Mouse (Mus musculus): Measurements from ENCODE around the gene Akap3. TPM values are rescaled to one million over a fixed set of nuclear protein-coding genes. Genes with fewer than 3 reads are reported as not detected.

Gene Akap3
- 0.09 and 0.14 TPM in 2 replicates for polyA plus RNA-seq (2015; fragmentation: Nextera tagmentation; extraction: Ambion mirVana)

DNA sequence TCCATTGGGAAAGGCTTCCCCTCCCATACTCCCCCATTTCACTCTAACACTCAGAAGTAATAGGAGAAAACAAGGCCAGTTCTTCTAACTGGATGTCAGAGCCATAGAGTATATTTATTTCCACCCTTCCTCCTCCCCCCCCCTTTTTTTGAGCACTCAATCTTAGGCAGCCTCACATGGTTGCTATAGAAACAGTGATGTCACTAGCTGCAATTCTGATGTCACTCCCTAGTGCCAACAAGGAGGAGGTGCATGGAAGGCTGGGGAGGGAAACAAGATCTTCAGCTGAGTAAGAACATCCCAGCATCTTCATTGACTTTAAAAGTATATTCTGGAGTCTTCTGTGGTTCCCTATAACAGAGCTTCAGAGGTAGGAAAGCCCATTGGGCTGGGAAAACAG is at the start of gene Akap3:
Gene Akap3 (plus strand): TSS at position 218 of the 400 bp plus-strand sequence.
- Histone ChIP-seq H3K27ac (ENCODE audit: low read length) (no peak within 1 kb of the TSS), H3K9ac (ENCODE audit: low read depth, low read length) (no peak within 1 kb of the TSS), H3K9me3 (replicated peaks; ENCODE audit: control insufficient read depth, low read length, poor library complexity, severe bottlenecking) (no peaks in the 10 kb centered on the region), H3K4me2 (ENCODE audit: low read length) (no peak within 1 kb of the TSS), H3K36me3 (ENCODE audit: control insufficient read depth, insufficient read depth, low read length) (no peaks in the 10 kb centered on the region), H3K4me1 (ENCODE audit: control insufficient read depth, insufficient read depth, low read length) (peaks cover 8% of the 10 kb centered on the region), H3K4me3 (ENCODE audit: low read depth, low read length) (no peak within 1 kb of the TSS), H3K27me3 (ENCODE audit: control insufficient read depth, insufficient read depth, low read depth, low read length) (peaks cover 3% of the 10 kb centered on the region)
- ATAC-seq: no peak

DNA sequence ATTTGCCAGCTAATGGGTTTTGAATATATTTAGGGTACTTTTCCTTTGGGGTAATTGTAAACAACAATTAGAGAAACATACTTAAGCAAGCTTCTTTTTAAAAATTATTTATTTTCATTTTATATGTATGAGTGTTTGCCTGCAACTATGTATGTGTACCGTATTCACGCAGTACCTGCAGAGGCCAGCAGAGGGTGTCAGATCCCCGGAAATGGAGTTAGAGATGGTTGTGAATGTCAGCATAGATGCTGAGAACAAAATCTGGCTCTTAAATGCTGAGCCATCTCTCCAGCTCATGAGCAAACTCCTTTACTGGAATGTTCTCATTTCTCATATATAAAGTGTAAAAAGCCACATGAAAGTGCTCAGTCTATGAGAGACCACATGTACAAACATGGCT is 46.1 kb upstream of the Akap3 start:
- no peak for ATAC-seq
- 90% methylated on average over 3 of the region's 3 CpGs for WGBS
- Histone ChIP-seq H3K27me3 (ENCODE audit: control insufficient read depth, insufficient read depth, low read depth, low read length) (no peaks in the 10 kb centered on the region), H3K9ac (ENCODE audit: low read depth, low read length) (no peak overlapping the region), H3K27ac (ENCODE audit: low read length) (no peak overlapping the region), H3K4me2 (ENCODE audit: low read length) (no peak overlapping the region), H3K9me3 (replicated peaks; ENCODE audit: control insufficient read depth, low read length, poor library complexity, severe bottlenecking) (no peaks in the 10 kb centered on the region), H3K36me3 (ENCODE audit: control insufficient read depth, insufficient read depth, low read length) (no peaks in the 10 kb centered on the region), H3K4me1 (ENCODE audit: control insufficient read depth, insufficient read depth, low read length) (no peaks in the 10 kb centered on the region), H3K4me3 (ENCODE audit: low read depth, low read length) (no peak overlapping the region)

DNA sequence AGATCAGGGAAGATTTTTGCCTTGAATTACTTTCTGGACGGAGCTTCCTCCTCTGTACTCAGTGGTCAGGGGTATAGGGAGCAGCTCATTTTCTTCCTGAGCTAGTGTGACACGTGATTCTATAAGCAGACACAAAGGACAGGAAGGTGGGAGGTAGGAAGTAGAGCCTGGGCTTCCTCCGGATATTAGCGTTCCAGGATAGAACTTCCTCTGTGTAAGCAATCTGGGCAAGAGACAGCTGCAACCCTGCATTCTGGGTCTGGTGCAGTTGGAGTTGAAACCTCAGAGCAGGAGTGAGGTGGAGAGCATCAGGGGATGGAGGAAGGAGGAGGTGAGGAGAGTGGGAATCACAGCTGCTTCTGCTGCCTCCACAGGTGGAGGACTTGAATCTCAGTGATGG is 44.8 kb upstream of the Akap3 start:
- Histone ChIP-seq H3K4me1 (ENCODE audit: control insufficient read depth, insufficient read depth, low read length) (no peaks in the 10 kb centered on the region), H3K4me2 (ENCODE audit: low read length) (no peak overlapping the region), H3K4me3 (ENCODE audit: low read depth, low read length) (no peak overlapping the region), H3K27ac (ENCODE audit: low read length) (no peak overlapping the region), H3K27me3 (ENCODE audit: control insufficient read depth, insufficient read depth, low read depth, low read length) (no peaks in the 10 kb centered on the region), H3K9ac (ENCODE audit: low read depth, low read length) (no peak overlapping the region), H3K36me3 (ENCODE audit: control insufficient read depth, insufficient read depth, low read length) (no peaks in the 10 kb centered on the region), H3K9me3 (replicated peaks; ENCODE audit: control insufficient read depth, low read length, poor library complexity, severe bottlenecking) (no peaks in the 10 kb centered on the region)
- 73% methylated on average over 4 of the region's 4 CpGs for WGBS
- ATAC-seq: no peak

DNA sequence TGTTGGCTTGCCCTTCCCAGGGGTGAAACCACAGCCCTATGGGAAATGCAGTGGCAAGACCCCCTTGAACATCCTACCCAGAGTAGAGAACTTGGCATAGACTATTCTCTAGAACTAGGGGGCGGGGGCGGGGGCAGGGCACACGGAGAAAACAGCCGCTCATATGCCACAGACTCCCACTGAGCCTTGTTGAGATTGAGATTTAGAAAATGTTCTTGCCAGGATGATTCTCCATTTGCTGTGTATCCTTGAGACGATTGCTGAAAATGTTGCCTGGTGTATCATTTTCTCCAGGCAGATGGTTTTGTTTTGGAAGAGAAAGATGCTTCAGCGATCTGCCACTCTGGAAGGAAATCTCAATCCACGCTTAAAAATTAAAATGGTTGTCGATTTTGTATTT is 44.3 kb upstream of the Akap3 start:
- no peaks in the 10 kb centered on the region for H3K36me3 ChIP-seq (ENCODE audit: control insufficient read depth, insufficient read depth, low read length)
- H3K4me2 ChIP-seq (ENCODE audit: low read length): no peak overlapping the region
- H3K27ac ChIP-seq (ENCODE audit: low read length): no peak overlapping the region
- no peak overlapping the region for H3K4me3 ChIP-seq (ENCODE audit: low read depth, low read length)
- H3K9me3 ChIP-seq (replicated peaks; ENCODE audit: control insufficient read depth, low read length, poor library complexity, severe bottlenecking): no peaks in the 10 kb centered on the region
- no peaks in the 10 kb centered on the region for H3K4me1 ChIP-seq (ENCODE audit: control insufficient read depth, insufficient read depth, low read length)
- WGBS: 86% methylated on average over 8 of the region's 8 CpGs
- H3K9ac ChIP-seq (ENCODE audit: low read depth, low read length): no peak overlapping the region
- no peaks in the 10 kb centered on the region for H3K27me3 ChIP-seq (ENCODE audit: control insufficient read depth, insufficient read depth, low read depth, low read length)
- ATAC-seq: no peak

DNA sequence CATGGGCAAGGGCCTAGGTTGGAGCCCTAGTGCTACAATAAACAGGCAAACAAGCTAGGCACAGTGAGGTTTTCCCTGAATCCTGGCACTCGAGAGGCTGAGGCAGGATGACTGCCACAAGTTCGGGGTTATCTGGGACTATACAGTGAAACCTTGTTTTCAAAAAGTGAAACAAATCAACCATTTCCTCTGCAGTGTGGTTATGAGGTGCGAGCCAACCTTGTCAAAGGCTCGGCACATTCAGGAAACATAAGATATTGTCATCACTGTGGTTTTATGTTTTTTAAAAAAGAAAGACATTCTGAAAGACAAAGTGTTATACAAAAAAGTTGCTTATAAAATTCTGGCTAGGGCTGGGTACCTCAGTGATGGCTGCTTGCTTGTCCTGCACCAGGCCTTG is 41.4 kb upstream of the Akap3 start:
- no peak overlapping the region for H3K27ac ChIP-seq (ENCODE audit: low read length)
- H3K9ac ChIP-seq (ENCODE audit: low read depth, low read length): no peak overlapping the region
- H3K9me3 ChIP-seq (replicated peaks; ENCODE audit: control insufficient read depth, low read length, poor library complexity, severe bottlenecking): no peaks in the 10 kb centered on the region
- ATAC-seq: no peak
- H3K27me3 ChIP-seq (ENCODE audit: control insufficient read depth, insufficient read depth, low read depth, low read length): no peaks in the 10 kb centered on the region
- H3K4me3 ChIP-seq (ENCODE audit: low read depth, low read length): no peak overlapping the region
- H3K4me2 ChIP-seq (ENCODE audit: low read length): no peak overlapping the region
- H3K4me1 ChIP-seq (ENCODE audit: control insufficient read depth, insufficient read depth, low read length): no peaks in the 10 kb centered on the region
- WGBS: 94% methylated on average over 4 of the region's 4 CpGs
- H3K36me3 ChIP-seq (ENCODE audit: control insufficient read depth, insufficient read depth, low read length): no peaks in the 10 kb centered on the region

DNA sequence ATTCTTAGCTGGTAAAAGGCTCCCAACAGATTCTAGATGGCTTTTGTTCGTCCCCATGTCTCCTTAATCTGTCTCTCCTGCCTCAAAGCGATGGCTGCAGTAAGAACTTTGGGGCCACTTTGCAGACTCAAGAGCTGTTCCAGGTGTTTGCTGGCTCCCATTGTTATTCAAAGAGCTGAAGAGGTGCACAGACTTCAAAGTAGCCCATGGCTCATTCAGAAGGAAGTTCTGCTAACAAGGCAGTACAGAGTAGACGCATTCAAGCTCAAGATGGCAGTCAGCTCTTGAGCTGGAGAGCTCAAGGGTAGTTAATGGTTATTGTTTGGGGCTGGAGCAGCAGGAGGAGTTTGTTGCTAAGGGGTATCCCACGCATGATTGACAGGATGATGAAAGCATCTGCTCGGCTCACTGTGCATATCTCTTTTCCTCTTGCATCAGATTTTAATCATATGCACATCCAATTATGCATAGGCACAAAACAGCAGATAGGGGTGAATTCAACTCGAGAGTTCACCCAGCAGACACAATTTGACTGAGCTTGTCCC is 37.6 kb upstream of the Akap3 start:
- no peak overlapping the region for H3K4me2 ChIP-seq (ENCODE audit: low read length)
- no peak for ATAC-seq
- no peak overlapping the region for H3K4me3 ChIP-seq (ENCODE audit: low read depth, low read length)
- peaks cover 3% of the 10 kb centered on the region for H3K36me3 ChIP-seq (ENCODE audit: control insufficient read depth, insufficient read depth, low read length)
- no peaks in the 10 kb centered on the region for H3K4me1 ChIP-seq (ENCODE audit: control insufficient read depth, insufficient read depth, low read length)
- H3K27me3 ChIP-seq (ENCODE audit: control insufficient read depth, insufficient read depth, low read depth, low read length): no peaks in the 10 kb centered on the region
- no peak overlapping the region for H3K27ac ChIP-seq (ENCODE audit: low read length)
- 45% methylated on average over 6 of the region's 6 CpGs for WGBS
- H3K9me3 ChIP-seq (replicated peaks; ENCODE audit: control insufficient read depth, low read length, poor library complexity, severe bottlenecking): no peaks in the 10 kb centered on the region
- no peak overlapping the region for H3K9ac ChIP-seq (ENCODE audit: low read depth, low read length)

DNA sequence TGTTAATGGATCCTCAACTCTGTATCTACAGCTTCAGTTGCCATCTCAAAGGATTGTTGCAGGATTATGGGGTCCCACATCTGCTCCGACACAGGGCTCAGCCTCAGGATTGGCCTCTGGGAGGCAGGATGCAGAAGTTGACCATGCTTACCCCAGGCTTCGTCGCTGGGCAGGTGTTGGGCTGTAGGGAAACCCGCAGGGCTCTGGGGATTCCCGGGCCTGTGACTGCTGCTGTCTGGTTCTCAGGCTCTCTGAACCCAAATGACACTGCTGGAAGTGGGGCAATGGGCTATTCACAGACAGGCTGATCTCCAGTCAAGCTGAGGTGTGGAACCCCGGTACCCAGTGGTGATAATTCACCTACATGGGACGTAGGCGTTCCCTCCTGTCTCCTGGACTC is 36.6 kb upstream of the Akap3 start:
- H3K4me1 ChIP-seq (ENCODE audit: control insufficient read depth, insufficient read depth, low read length): no peaks in the 10 kb centered on the region
- WGBS: 93% methylated on average over 8 of the region's 8 CpGs
- H3K27me3 ChIP-seq (ENCODE audit: control insufficient read depth, insufficient read depth, low read depth, low read length): no peaks in the 10 kb centered on the region
- no peaks in the 10 kb centered on the region for H3K9me3 ChIP-seq (replicated peaks; ENCODE audit: control insufficient read depth, low read length, poor library complexity, severe bottlenecking)
- no peak for ATAC-seq
- H3K36me3 ChIP-seq (ENCODE audit: control insufficient read depth, insufficient read depth, low read length): peaks cover 8% of the 10 kb centered on the region
- H3K4me3 ChIP-seq (ENCODE audit: low read depth, low read length): no peak overlapping the region
- H3K27ac ChIP-seq (ENCODE audit: low read length): no peak overlapping the region
- no peak overlapping the region for H3K4me2 ChIP-seq (ENCODE audit: low read length)
- H3K9ac ChIP-seq (ENCODE audit: low read depth, low read length): no peak overlapping the region

DNA sequence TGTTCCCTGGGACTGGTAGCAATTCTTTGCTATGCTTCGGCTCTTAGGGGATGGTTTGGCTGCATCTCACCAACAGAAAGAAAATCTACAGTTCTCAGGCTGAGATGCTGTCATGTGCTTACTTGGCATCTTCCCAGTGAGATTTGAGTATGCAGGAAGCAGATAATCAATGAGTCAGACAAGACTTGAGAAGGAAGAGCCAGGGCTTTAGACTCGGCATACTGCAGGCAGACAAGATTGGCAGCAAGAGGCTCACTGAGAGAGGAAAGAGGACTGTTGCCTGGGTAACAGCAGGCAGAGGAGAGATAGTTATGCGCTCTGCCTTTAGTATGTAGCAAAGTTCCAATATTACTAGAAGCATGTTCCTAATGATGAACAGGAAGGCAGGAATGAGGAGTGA is 29.8 kb upstream of the Akap3 start:
- H3K27ac ChIP-seq (ENCODE audit: low read length): no peak overlapping the region
- no peak overlapping the region for H3K9ac ChIP-seq (ENCODE audit: low read depth, low read length)
- no peaks in the 10 kb centered on the region for H3K9me3 ChIP-seq (replicated peaks; ENCODE audit: control insufficient read depth, low read length, poor library complexity, severe bottlenecking)
- H3K27me3 ChIP-seq (ENCODE audit: control insufficient read depth, insufficient read depth, low read depth, low read length): no peaks in the 10 kb centered on the region
- no peaks in the 10 kb centered on the region for H3K4me1 ChIP-seq (ENCODE audit: control insufficient read depth, insufficient read depth, low read length)
- peaks cover 36% of the 10 kb centered on the region for H3K36me3 ChIP-seq (ENCODE audit: control insufficient read depth, insufficient read depth, low read length)
- H3K4me2 ChIP-seq (ENCODE audit: low read length): no peak overlapping the region
- 88% methylated on average over 3 of the region's 3 CpGs for WGBS
- no peak overlapping the region for H3K4me3 ChIP-seq (ENCODE audit: low read depth, low read length)
- ATAC-seq: no peak

DNA sequence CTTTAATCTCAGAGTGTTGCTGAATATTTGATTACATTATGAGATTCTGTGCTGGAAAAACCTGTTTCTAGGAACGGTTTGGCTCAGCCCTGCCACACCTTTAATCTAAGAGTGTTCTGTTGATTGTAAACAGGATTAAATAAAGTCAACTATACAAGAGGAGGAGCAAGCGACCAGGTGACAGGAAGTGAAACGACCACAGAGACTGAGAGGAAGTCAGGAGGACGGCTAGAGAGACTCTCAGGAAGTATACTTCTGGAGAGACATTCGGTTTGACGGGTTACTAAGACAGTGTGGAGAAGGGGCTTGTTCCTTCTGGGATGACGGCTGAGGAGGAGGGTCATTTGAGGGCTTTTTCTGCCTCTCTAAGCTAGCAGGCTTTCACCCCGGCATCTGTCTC is 16.3 kb upstream of the Akap3 start:
- Histone ChIP-seq H3K9me3 (replicated peaks; ENCODE audit: control insufficient read depth, low read length, poor library complexity, severe bottlenecking) (no peaks in the 10 kb centered on the region), H3K4me2 (ENCODE audit: low read length) (no peak overlapping the region), H3K36me3 (ENCODE audit: control insufficient read depth, insufficient read depth, low read length) (peaks cover 31% of the 10 kb centered on the region), H3K4me1 (ENCODE audit: control insufficient read depth, insufficient read depth, low read length) (no peaks in the 10 kb centered on the region), H3K27ac (ENCODE audit: low read length) (no peak overlapping the region), H3K9ac (ENCODE audit: low read depth, low read length) (no peak overlapping the region), H3K27me3 (ENCODE audit: control insufficient read depth, insufficient read depth, low read depth, low read length) (no peaks in the 10 kb centered on the region), H3K4me3 (ENCODE audit: low read depth, low read length) (no peak overlapping the region)
- ATAC-seq: no peak
- 93% methylated on average over 8 of the region's 8 CpGs for WGBS
